Mouse (Mus musculus): ENCODE measurements around the gene Abcf2. TPM values are rescaled to one million over a fixed set of nuclear protein-coding genes. Genes with fewer than 3 reads are reported as not detected.

Abcf2 gene
- total and polyA plus RNA-seq, 2 experiments from 2014 or later, result 60.6 to 66.5 TPM

DNA sequence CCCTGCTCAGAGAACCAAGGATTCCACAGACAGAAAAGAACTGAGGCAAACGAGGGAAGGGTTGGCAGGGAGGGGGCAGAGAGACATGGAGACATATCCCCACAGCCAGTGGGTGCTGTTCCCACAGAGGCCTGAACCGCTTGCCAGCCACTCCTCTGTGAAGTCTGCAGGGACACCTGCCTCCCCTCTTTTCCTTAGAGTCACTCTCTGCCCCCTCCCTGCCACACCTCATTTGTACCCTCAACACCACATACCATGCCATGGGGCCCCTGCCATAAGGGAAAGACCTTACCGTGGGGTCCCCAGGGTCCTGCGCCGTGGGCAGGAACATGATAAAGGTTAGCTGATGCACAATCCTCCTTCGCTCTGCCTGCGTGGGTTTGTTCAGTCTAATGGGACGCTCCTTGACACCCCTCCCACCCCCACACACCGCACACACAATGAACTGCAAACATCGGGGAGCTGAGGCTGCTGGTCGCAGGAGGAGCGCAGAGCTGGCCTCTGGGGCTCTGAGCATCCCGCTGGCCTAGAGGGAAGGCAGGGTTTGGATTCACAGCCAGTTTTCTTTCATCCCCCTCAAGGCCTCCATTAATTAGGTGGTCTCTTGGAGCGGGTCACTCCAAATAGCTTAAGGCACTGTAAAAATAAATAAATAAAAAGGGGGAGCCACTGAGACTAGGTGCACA lies 28.9 kb upstream of the Abcf2 start:
- peak; percentile 8; the same call in 1 of the 2 replicates for TF ChIP-seq CTCF (IDR thresholded peaks at IDR 0.05; ENCODE audit: low read depth)
- Histone ChIP-seq H3K36me3 (ENCODE audit: insufficient read depth, low read length) (no peaks in the 10 kb centered on the region), H3K4me1 (ENCODE audit: insufficient read depth, low read length) (peaks cover 41% of the 10 kb centered on the region), H3K9me3 (ENCODE audit: low read length) (no peaks in the 10 kb centered on the region), H3K27me3 (ENCODE audit: insufficient read depth, low read length) (no peaks in the 10 kb centered on the region), H3K9ac (replicated peaks; ENCODE audit: low read length) (peak overlapping the region; percentile 77), H3K27ac (peak overlapping the region; percentile 98), H3K4me2 (ENCODE audit: low read depth, low read length) (peak overlapping the region; percentile 76), H3K4me3 (ENCODE audit: low read length) (no peak overlapping the region)
- DNase-seq (ENCODE audit: low spot score) (no peak), ATAC-seq (no peak)
- WGBS, result 12% methylated on average over 14 of the region's 14 CpGs

DNA sequence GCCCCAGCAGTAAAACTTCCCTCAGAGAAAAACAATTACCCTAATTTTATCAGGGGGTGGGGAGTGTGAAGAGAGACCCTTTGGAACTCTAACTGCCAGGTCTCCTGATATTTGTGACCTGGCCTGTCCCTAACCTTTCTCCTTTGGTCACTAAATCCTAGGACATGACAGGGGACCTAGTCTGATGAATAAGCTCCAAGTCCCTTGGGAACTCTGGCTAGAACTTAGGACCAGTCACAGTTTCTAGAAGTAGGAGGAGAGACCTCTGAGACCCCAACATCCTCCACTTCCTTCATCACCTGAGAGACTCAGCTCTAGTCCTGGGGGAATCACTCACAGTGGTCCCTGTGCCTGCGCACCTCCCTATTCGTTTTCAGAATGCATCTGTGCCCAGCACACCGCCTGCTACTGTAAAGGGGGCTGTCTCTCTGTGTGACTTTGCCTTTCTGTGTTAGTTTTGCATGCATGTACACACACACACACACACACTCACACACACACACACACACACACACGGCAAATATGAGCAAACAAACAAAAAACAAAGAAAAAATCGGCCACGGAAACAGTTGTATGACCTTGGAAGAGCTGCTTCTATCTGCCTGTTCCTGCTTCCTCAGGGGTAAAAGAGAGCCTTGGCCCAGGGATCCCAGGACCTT lies 28.2 kb upstream of the Abcf2 start:
- ATAC-seq (no peak), DNase-seq (ENCODE audit: low spot score) (peak; percentile 48)
- Histone ChIP-seq H3K27ac (peak overlapping the region; percentile 98), H3K27me3 (ENCODE audit: insufficient read depth, low read length) (no peaks in the 10 kb centered on the region), H3K9me3 (ENCODE audit: low read length) (no peaks in the 10 kb centered on the region), H3K4me1 (ENCODE audit: insufficient read depth, low read length) (peaks cover 44% of the 10 kb centered on the region), H3K9ac (replicated peaks; ENCODE audit: low read length) (peak overlapping the region; percentile 77), H3K4me3 (ENCODE audit: low read length) (peak overlapping the region; percentile 60), H3K4me2 (ENCODE audit: low read depth, low read length) (peak overlapping the region; percentile 76), H3K36me3 (ENCODE audit: insufficient read depth, low read length) (no peaks in the 10 kb centered on the region)
- 4% methylated on average over 6 of the region's 6 CpGs for WGBS
- TF ChIP-seq CTCF (IDR thresholded peaks at IDR 0.05; ENCODE audit: low read depth), result no peak

DNA sequence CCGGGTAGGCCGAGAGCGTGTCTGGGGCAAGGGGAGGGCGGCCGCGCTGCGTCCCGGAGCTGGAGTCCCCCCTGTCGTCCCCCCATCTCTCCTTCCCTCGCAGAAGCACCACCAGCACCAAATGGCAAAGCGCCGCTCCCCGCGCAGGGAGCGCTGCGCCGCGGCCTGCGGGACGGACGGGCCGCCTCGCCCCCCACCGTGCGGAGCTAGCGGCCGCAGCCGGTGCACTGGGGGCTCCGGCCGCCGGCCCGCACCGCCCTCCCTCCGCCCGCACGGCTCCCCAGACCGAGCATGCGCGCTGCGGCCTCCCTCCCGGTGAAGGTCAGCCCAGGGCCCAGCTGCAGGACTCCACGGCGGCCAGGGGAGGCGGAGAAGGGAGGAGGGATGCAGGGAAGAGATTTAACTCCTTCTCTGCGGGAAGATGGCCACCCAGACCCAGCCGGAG lies 27.4 kb upstream of the Abcf2 start:
- WGBS, result 2% methylated on average over 26 of the region's 46 CpGs
- Histone ChIP-seq H3K27me3 (ENCODE audit: insufficient read depth, low read length) (no peaks in the 10 kb centered on the region), H3K4me2 (ENCODE audit: low read depth, low read length) (peak overlapping the region; percentile 76), H3K9me3 (ENCODE audit: low read length) (no peaks in the 10 kb centered on the region), H3K27ac (peak overlapping the region; percentile 98), H3K9ac (replicated peaks; ENCODE audit: low read length) (peak overlapping the region; percentile 77), H3K4me3 (ENCODE audit: low read length) (peak overlapping the region; percentile 60), H3K4me1 (ENCODE audit: insufficient read depth, low read length) (peaks cover 44% of the 10 kb centered on the region), H3K36me3 (ENCODE audit: insufficient read depth, low read length) (no peaks in the 10 kb centered on the region)
- peak; percentile 85 for ATAC-seq
- peak; percentile 52 for TF ChIP-seq CTCF (IDR thresholded peaks at IDR 0.05; ENCODE audit: low read depth)
- peak; percentile 91 for DNase-seq (ENCODE audit: low spot score)

DNA sequence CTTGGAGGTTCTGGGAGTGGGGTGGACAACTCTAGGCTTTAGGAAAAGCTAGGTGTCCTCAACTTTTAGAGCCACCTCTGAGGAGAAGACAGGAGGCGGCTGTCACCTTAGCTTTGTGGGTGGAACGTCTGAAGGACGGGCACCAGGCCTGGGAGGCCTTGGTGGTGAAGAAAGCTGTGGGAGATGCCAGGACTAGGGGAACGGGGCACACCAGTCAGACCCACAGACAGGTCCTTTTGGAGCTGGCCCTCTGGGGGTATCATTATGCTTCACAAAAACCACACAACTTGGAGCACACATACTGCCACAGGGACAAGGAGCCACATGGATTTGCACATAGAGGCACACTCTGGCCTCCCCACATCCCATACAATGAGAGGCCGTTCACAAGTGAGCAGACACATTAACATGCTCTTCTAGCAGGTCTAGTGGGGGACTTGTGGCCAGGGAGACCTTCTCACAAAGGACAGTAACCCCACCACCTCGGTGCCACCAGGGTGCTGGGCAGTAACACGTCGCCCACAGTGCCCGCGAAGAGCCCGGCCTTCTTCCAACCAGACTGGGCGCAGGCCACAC lies 26.9 kb upstream of the Abcf2 start:
- Histone ChIP-seq H3K4me3 (ENCODE audit: low read length) (peak overlapping the region; percentile 60), H3K27me3 (ENCODE audit: insufficient read depth, low read length) (no peaks in the 10 kb centered on the region), H3K9ac (replicated peaks; ENCODE audit: low read length) (peak overlapping the region; percentile 77), H3K4me1 (ENCODE audit: insufficient read depth, low read length) (peaks cover 46% of the 10 kb centered on the region), H3K4me2 (ENCODE audit: low read depth, low read length) (peak overlapping the region; percentile 76), H3K9me3 (ENCODE audit: low read length) (no peaks in the 10 kb centered on the region), H3K27ac (peak overlapping the region; percentile 98), H3K36me3 (ENCODE audit: insufficient read depth, low read length) (no peaks in the 10 kb centered on the region)
- DNase-seq (ENCODE audit: low spot score), result no peak
- peak; percentile 3; the same call in 1 of the 2 replicates for ATAC-seq
- WGBS, result 11% methylated on average over 12 of the region's 12 CpGs
- TF ChIP-seq CTCF (IDR thresholded peaks at IDR 0.05; ENCODE audit: low read depth), result no peak

DNA sequence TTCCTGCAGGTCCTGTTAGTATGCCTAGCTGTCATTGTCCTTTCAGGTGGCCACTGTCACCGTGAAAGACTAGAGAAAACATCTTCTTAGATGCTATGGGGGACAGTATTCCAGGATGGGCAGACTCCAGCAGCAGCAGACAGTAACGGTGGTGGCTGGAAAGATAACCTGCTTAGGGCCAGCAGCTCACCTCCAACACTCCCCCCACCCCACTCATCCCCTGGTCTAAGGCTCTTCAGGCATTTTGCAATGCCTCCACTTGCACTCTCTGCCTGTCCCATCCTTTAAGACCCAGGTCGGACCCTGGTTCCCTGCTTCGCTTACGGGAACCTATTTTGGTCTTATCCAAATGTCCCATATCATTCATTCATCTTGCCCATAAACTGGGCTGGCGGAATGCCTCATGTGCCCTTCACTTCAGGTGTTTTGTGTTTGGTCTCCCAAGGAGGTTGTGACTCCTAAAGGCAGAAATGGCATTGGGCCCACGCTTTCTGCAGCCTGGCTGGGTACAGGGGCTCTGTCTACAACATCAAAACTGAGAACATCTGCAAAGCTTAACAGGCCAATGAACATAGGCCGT lies 26.3 kb upstream of the Abcf2 start:
- Histone ChIP-seq H3K4me2 (ENCODE audit: low read depth, low read length) (peak overlapping the region; percentile 97), H3K9me3 (ENCODE audit: low read length) (no peaks in the 10 kb centered on the region), H3K27ac (peak overlapping the region; percentile 98), H3K4me3 (ENCODE audit: low read length) (no peak overlapping the region), H3K36me3 (ENCODE audit: insufficient read depth, low read length) (no peaks in the 10 kb centered on the region), H3K27me3 (ENCODE audit: insufficient read depth, low read length) (no peaks in the 10 kb centered on the region), H3K4me1 (ENCODE audit: insufficient read depth, low read length) (peaks cover 51% of the 10 kb centered on the region), H3K9ac (replicated peaks; ENCODE audit: low read length) (no peak overlapping the region; the same call in 1 of the 2 replicates)
- 55% methylated on average over 8 of the region's 8 CpGs for WGBS
- TF ChIP-seq CTCF (IDR thresholded peaks at IDR 0.05; ENCODE audit: low read depth), result no peak
- ATAC-seq (no peak), DNase-seq (ENCODE audit: low spot score) (no peak)

DNA sequence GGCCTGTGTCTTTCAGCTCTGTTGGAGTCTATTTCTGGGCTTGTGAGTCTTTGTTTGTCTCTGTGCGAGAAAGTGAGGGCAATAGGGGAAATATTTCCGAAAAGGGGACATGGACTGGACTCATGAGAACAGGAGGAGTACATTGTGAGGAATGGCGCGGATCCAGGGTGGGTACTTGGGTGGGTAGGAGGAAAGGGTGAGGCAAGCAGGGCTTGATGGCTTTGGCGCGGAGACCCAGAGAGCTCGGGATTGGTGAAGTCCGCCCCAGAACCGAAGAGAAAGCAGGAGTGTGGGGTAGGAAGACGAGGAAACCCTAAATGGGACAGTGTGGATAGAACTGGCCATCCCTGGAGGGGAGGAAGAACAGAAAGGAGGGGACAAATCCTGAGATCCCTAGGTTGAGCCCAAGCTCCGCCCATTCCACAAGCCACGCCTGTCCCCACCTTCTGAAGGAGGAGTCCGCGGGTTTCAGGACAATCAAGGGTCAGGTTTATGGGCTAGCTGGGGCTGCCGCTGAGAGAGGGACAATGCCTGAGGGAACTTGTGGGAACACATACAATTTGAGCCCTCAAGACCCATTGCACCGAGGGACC lies 25.6 kb upstream of the Abcf2 start:
- 3% methylated on average over 16 of the region's 16 CpGs for WGBS
- H3K27ac ChIP-seq, result peak overlapping the region; percentile 98
- no peaks in the 10 kb centered on the region for H3K9me3 ChIP-seq (ENCODE audit: low read length)
- no peak for TF ChIP-seq CTCF (IDR thresholded peaks at IDR 0.05; ENCODE audit: low read depth)
- H3K27me3 ChIP-seq (ENCODE audit: insufficient read depth, low read length), result no peaks in the 10 kb centered on the region
- ATAC-seq (no peak), DNase-seq (ENCODE audit: low spot score) (peak; percentile 74)
- H3K36me3 ChIP-seq (ENCODE audit: insufficient read depth, low read length), result no peaks in the 10 kb centered on the region
- peaks cover 57% of the 10 kb centered on the region for H3K4me1 ChIP-seq (ENCODE audit: insufficient read depth, low read length)
- peak overlapping the region; percentile 70 for H3K9ac ChIP-seq (replicated peaks; ENCODE audit: low read length)
- H3K4me2 ChIP-seq (ENCODE audit: low read depth, low read length), result peak overlapping the region; percentile 97
- peak overlapping the region; percentile 44 for H3K4me3 ChIP-seq (ENCODE audit: low read length)

All from hindbrain, postnatal 0 days (tissue).